Mouse (Mus musculus): ENCODE measurements at regions not wholly inside any gene's neighbourhood (a gene's known extent, or its start where the extent isn't known, plus 50 kb on each side); places are given as distances from the start of the nearest gene placed in this dataset.
A peak's percentile ranks its signal among the peaks of the same experiment; 100 is the strongest.

DNA sequence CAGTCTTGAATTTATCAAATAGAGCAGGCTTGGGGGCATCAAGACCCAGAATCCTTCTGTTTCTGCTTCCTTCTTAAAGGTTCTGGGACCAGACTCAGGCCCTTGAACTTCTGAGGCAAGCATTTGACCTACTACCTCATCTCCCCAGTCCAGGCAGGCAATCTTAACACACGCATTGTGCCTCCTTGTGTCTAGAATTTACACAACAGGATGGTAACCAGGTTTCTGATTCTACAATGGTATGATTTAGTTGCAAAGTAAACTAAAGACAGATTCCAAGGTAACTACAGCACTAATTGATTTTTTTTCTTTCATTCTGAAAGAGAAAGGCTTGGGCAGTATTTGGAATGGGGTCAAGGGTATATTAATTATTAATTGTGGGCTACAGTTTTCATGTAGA is 115.7 kb upstream of the Tgfbr2 start:
- no peak for DNase-seq (ENCODE audit: low spot score in 2 of 2)

DNA sequence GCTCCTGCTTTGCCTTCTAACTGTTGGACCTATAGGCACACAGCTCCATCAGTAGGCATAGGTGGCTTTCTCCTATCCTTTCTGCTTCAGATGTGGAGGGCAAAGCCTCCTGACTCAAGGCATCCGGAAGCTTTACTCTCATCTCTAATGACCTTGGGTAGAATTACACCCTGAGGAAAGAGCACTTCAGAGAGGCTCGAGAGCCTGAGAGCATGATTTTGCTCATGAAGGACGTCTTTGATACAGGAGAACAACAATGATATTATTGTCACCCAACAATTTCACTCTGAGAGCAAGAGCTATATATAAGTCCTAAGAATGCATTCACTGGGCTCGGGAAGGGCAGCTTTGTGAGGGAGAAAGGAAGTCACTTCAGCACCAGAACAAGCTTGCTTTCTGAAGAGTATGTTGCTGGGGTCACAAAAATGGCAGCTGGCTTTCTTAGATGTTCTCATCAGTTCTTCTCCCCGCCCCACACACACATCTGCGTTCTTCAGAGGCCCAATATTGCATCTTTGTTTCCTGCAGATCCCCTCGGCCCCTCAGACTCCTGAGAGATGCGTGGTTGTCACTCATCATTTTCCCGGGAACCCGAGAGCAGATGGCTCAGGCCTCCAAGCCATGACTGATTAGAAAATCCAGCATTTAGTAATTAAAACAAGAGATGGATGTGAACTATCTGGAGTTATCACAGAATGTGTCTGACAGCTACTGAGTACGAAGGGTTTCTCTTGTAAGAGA is 110.7 kb upstream of the Tgfbr2 start:
- DNase-seq (ENCODE audit: low spot score in 2 of 2): peak in 1 of 2 experiments; percentile 4

DNA sequence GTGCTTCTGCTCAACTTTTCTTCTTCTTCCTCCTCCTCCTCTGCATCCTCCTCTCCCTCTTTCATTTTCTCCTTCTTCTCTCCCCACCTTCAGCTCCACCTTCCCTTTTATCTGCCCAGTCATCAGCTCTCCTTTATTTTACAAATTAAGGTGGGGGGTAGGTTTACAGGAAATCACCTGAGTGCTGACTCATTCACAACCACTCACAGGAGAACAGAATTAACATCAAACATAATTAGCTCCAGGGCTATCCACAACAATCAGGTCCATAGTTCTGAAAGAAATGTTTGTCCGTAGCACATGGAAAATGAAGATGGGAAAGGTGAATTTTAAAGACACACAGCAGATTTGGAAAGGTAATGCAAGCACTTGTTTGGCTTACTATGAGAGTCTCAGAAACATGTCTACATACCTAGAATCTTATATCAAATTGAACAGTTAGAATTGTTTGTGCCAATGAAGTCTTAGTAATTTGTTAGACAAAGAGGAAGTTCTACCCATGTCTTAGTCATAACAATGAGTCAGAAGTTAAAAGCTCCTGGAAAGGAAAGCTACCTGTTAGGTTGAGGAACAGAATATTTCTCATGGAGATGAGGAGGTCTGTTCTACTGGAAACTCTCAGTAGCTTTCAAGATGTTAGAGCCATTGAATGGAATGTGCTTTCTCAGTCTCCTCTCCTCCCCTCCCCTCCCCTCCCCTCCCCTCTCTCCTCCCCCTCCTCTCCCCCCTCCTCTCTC is 108.8 kb upstream of the Tgfbr2 start:
- DNase-seq (ENCODE audit: low spot score in 2 of 2): no peak

DNA sequence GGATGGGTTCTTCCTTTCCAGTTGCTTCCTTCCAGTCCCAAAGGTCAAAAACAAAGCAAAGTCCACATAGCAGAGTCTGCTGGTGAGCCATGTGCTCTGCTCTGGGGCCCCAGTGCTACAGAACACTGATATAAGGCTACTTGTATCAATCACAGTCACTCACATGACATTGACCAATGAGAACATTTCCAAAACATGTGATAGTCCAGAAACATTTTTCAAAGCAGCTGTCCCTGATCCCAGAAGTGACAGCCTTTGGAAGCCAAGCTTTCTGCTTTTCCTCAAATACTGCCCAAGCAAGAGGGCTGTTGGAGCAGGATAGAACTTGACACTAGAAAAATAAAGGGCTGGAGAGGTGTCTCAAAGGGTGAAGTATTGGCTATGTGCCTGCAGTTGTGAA is 106.5 kb upstream of the Tgfbr2 start:
- no peak for DNase-seq (ENCODE audit: low spot score in 2 of 2)

DNA sequence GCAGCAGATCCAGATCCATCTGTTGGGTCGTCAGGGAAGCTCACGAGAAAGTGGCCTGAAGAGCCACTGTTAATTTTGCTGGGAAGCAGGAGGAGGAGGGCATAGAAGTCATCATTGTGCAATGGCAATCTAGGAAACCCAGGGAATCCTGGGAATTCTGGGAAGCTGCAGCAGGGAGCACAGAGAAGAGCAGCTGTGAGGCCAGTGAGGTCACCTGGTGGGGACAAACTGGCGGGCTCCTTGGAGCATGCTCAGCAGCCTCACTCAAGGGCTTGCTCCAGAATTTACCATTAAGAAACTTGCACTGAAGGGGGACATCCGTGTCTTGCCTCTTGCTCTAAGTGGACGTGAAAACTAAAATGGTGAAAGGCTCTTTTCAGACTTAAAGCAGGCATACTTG is 105.0 kb upstream of the Tgfbr2 start:
- no peak for DNase-seq (ENCODE audit: low spot score in 2 of 2)

DNA sequence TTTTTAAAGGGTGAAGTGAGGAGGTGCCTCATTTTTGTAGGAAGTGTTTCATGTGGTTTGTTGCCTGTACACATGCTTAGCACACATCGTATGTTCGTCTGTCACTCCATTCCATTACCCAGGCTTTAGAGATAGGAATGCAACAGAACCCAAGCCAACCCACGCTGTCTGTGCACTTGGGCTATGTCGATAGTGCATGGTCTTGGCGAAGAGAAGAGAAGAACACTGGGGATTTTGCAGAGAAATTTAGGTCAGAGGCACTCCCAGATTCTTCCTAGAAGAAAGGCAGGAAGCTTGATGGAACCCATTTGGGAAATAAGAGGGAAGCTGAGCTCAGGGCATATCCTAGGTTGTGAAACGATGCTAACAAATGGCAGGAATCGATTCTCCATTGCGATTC is 103.7 kb upstream of the Tgfbr2 start:
- DNase-seq (ENCODE audit: low spot score in 2 of 2): no peak

DNA sequence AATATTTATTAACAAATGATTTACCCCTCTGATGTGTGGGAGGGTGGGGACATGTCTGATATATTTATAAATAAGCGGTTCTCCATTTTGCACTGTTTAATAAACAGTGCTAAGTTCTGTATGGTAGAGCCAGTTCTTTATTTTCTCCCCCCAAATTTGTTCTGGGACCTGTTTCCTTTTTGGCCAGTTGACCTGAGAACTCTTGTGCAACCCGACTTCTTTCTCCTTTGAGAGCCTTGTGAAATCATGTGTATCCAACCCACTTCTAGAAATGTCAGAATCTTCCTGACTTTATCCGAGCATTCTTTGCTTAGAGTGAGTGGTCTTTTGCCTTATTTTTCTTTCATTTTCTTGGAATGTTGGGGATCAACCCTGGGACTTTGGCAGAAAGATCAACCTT is 102.6 kb upstream of the Tgfbr2 start:
- no peak for DNase-seq (ENCODE audit: low spot score in 2 of 2)

DNA sequence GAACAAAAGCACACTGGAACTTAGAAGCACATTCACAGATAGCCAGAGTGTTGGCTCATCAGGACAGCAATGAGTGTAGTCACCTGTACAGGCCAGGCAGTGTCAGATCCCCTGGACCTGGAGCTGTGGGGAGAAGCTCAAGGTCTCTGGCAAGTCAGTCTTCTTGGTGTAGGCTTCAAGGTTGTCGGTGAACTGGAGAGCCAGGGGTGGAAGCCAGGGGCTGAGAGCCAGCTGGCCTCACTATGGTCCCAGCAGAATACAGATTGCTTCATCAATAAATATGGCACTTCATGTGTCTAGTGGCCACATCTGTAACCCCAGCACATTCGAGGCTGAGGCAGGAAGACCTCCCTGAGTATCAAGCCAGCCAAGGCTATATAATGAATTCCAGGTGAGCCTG is 101.0 kb upstream of the Tgfbr2 start:
- no peak for DNase-seq (ENCODE audit: low spot score in 2 of 2)

DNA sequence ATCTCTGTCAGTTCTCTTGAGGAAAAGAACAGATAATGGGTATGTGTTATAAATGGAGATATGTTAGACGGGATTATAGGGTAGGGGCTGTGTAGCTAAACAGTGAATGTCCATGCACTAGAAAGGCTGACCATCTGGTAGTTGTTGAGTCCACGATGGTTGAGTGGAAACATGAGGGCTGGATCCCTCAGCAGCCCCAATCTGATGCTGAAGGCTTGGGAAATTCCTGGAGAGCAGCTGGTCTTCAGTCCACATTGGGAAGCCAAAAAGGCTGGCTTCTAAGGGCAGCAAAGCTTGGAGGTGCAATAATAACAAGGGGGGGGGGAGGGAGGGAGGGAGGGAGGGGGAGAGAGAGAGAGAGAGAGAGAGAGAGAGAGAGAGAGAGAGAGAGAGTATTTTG is 97.3 kb upstream of the Tgfbr2 start:
- no peak for DNase-seq (ENCODE audit: low spot score in 2 of 2)

DNA sequence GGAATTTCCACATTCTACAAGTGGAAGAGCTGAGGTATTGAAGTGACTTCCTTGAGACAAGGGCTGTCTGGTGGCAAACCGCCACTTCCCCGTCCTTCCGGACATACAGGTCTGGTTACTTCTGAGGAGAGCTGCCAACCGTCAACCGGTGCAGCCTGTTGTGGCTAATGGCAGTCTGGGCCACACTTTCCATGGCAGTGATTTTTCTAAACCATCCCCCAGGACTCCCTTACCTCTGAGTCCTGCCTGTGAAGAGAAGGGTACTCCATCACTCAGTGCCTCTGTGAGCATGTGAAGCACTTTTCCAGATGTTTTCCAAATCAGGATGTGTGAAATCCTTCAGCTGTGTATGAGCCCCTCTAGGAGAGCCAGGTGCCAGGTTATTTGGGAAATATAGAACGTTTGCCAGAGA is 95.3 kb upstream of the Tgfbr2 start:
- DNase-seq (ENCODE audit: low spot score in 2 of 2): no peak

DNA sequence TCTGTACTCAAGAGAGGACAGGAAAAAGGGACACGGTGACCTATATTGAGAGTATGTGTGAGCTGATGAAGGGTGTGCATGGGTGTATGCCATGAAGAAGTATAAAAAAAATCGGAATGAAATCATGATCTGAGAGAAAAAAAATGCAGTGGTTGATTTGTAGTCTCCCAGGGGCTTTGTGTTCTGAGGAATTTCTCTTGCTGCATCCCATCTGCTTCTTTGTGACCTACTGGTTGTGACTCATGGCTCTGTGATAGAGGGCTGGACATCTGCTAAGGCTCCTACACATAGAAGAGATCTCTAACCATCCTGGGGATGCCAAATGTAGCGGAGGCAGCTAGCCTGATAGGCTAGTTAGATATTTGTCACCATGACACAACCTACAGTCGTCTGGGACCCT is 92.3 kb upstream of the Tgfbr2 start:
- no peak for DNase-seq (ENCODE audit: low spot score in 2 of 2)

DNA sequence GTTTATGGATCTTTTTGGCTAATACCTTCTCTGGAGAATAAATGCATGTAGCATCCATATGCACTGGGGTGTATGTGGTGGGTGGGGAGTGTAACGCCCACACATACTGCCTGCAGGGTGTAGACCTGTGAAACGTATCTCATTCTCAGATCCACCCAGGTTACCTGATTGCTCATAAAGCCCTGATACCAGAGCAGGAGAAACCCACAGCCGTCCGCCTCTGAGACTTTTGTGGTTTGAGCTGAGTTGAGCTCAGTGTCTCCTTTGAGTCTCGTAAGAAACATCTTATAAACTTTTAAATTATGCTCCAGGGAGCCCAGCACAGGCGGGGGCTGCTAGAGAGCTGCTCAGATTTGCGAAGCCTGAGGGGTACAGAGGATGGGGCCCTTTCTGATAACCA is 88.7 kb upstream of the Tgfbr2 start:
- no peak for DNase-seq (ENCODE audit: low spot score in 2 of 2)

DNA sequence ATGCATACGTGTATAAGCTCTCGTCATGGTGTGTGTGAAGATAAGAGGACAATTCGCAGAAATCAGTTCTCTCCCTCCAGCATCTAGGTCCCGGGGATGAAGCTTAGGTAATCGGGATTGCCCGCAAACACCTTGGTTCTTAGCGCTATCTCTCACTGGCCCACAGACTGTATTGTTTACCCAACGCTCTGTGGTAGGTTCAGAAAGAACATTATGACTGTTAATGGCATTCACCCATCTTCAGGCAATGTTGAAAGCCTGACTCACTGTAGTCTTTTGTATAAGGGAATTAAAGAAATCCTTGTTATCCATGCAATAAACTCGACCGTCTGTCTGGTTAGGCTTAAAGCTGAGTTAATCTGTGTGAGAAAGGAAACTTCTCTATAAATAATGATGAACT is 84.4 kb upstream of the Tgfbr2 start:
- no peak for DNase-seq (ENCODE audit: low spot score in 2 of 2)

DNA sequence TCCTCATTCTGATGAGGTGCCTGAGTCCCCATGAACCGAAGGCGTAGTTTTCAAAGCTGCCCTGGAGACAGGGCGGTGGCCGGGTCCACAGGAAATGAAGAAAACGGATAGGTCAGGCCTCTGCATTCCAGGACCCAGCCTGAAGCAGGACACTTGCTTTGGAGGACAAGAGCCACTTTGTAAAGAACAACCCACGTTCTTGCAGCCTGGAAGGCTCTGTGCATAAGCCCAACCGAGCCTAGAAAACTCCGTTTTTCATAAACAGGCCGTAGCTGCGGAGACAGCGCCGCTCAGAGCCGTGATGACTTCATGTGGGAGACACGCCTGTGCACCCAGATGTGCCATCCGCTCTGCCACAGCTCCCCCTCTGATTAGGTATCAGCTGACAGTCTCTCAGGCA is 78.4 kb upstream of the Tgfbr2 start:
- DNase-seq (ENCODE audit: low spot score in 2 of 2): no peak

DNA sequence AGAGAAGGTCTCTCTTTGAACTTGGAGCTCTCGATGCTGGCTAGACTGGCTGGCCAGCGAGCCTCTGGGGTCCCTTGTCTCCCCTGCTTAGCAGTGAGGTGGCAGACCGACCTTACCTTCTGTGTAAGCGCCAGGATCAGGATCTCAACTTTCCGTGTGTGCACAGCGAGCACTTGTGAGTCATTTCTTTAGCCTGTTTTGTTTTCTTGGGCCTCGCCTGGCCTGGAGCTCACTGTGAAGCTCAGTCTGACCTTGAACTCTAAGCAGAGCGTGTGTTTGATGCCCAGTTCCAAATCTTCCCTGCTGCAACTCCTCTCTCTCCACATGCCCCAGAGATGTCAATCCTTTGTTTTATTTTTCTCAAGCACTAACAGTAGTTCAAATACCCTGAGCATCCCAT is 77.6 kb upstream of the Tgfbr2 start:
- no peak for DNase-seq (ENCODE audit: low spot score in 2 of 2)

DNA sequence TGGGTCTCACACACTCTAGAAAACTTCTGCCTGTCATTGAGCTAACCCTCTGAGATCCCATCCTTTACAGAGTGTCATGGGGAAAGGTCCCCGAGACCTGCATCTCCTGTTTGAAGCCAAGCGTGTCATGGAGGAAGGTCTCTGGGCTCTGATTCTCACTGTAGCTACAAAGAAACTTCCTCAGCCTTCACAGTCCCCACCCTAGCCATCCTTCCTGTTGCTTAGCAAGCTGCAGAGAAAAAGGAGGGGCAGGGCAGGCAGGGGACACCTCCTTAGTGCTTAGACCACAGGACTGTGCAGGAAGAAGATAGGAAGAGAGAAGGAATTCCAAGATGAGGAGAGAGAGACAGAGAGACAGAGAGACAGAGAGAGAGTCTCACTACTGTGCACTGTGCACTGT is 74.6 kb upstream of the Tgfbr2 start:
- no peak for DNase-seq (ENCODE audit: low spot score in 2 of 2)

DNA sequence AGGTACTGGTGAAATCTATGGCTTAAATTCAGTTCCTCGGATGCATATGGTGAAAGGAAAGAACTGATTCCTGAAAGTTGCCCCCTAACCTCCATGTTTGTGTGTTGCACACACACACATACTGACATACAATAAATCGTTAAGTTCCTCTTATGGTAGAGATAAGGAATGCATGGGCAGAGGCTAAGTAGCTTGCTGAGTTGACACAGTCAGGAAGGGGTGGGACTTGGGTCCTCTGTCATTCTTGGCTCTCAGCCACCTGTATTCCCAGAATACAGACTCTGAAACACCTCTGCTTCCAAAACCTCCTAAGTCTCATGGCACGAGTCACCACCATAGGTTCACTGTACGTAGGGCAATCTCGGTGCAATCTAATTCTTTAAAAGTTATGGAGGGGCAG is 70.0 kb upstream of the Tgfbr2 start:
- no peak for DNase-seq (ENCODE audit: low spot score in 2 of 2)

DNA sequence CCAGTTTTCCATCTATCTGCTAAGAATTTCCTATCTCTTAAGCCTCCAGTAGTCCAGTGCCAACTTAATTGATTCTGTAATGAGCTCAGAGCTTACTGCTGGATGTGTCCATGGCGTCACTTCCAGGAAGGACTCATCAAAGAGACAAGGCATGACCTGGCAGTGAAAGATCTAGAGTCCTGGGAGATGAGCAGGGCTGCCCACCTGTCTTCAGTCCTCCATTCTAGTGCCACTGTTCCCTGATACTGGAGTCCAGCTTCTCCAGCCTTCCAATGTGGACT is 69.4 kb upstream of the Tgfbr2 start:
- no peak for DNase-seq (ENCODE audit: low spot score in 2 of 2)

DNA sequence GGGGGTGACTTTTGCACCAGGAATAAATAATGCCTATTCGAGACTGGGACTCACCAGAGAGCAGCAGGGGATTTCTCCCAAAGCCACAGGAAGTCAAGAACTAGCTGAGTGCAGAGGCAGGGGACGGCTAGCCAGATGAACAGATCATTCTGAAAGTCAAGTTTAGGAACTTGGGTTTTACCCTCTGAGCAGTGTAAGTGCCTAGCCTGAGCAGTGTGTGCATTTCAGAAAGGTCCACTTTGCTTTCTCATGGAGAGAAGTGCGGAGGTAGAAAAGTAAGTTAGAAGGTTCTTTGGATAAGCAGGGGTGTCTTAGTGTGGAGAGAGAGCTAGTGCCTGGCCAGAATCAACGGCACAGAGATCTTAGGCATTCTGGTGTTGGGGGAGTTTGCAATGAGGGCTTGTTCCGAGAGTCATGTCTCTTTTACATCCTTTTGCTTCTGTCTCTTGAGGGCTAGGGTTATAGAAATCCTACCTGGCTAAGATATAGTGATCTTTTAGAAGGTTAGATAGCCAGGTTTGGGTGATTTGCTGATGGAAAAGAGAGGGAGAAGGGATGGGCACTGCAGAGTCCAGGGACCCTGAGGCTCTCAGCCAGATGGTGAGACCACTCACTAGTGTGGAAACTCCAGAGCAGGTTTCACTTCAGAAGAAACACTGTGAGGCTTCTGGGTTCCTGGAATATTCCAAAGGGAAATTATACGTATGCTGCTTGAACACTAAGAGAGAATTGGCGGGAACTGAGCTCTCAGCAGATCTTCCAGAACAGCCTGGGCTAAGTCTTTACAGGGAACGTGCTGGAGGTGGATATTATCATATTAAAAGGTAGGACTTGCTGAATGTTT is 68.8 kb upstream of the Tgfbr2 start:
- DNase-seq (ENCODE audit: low spot score in 2 of 2): no peak

DNA sequence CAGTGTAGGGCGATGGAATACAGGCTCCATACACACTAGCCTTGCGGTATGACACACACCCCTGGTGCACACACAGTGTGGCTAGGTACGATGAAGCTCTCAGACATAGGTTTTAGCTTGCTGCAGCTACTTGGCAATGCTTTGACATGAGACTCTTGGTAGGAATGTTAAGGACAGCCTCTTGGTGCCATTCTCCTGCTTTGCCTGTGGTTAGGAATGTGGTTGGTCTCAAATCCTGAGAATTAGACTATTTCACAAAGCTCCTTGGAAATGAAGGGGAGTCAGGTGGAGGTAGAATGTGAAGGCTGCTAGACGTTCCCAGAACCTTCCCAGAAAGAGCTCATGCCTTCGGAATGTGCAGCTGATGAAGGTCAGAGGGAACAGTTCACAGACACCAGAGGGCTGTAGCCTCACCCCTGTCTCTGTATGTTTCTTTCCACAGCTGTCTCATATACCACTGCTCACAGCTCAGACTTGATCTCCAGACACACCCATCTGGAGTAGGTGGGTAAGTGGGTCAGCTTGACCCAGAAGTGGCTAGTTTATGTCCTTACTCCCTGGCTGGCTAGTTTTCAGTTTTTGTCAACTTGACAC is 66.9 kb upstream of the Tgfbr2 start:
- DNase-seq (ENCODE audit: low spot score in 2 of 2): no peak

DNA sequence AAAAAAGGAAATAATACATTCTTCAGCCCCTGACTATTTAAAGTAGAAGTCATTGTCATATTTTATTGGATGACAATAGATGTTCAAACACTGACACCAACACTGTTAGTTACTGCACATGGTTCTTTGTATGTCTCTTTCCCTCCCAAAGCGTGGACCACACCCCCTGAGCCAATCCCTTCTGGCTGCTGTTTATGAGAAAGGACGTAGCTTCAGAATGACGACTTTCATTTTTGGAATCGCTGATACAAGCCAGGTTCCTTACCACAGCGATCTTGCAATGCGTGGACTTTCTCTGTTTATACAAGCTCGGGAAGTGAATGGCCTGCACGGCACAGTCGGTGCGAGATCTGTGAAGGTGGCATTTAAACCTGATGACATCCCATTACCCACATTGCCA is 66.1 kb upstream of the Tgfbr2 start:
- no peak for DNase-seq (ENCODE audit: low spot score in 2 of 2)

DNA sequence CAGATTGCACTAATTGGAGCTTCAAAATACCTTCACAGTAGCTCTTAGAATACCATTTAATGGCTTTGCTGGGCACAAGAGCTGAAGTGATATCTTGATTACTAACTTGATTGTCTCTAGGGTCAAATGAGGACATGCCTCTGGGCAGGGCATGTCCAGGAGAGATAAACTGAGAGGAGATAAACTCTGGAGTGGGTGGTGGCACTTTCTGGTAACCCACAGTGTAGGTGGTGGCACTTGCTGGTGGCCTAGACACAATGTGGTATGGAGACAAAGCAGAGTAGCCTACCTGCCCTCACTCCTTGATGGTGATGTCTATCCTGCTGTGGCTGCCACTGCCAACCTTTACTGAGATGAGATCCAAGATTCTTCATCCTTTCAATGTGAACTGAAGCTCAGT is 61.7 kb upstream of the Tgfbr2 start:
- no peak for DNase-seq (ENCODE audit: low spot score in 2 of 2)
